Mouse (Mus musculus): ENCODE measurements around the gene Cldn13.
"Not testable (repeated sequence)": the region's sequence is repeated elsewhere in the genome, so short reads cannot be mapped to it uniquely, and the experiment has no call there.

Gene Cldn13

GRCm38 (mm10) chr5:134915311-134915710 is at the start of gene Cldn13:
TSS of gene Cldn13 (minus strand) at chr5:134915526.
- TF ChIP-seq NANOG (IDR thresholded peaks at IDR 0.05; ENCODE audit: borderline replicate concordance, low read length): no peak
- TF ChIP-seq CTCF (conservative IDR thresholded peaks at IDR 0.05; ENCODE audit: low read length): no peak
- no peak for TF ChIP-seq POU5F1 (IDR thresholded peaks at IDR 0.05; ENCODE audit: borderline replicate concordance, low read length)

GRCm38 (mm10) chr5:134964655-134965054 is 49.3 kb upstream of the Cldn13 start:
- not testable (repeated sequence) for H3K36me3 ChIP-seq (ENCODE audit: insufficient read depth, low read length); H3K4me3 ChIP-seq (replicated peaks; ENCODE audit: low read length); H3K27me3 ChIP-seq (ENCODE audit: insufficient read depth, low read length); H3K9me3 ChIP-seq (ENCODE audit: low read length)
- H3K4me1 ChIP-seq (replicated peaks; ENCODE audit: low read depth, low read length): peaks cover 80% of the 10 kb centered on the region

More at GRCm38 (mm10) chr5:134915311-134915710, at the start of gene Cldn13:
- no peaks in the 10 kb centered on the region for H3K36me3 ChIP-seq (ENCODE audit: insufficient read depth, low read length)
- no peak within 1 kb of the TSS for H3K4me3 ChIP-seq (replicated peaks; ENCODE audit: low read length)
- peaks cover 10% of the 10 kb centered on the region for H3K9me3 ChIP-seq (ENCODE audit: low read length)
- H3K27me3 ChIP-seq (ENCODE audit: insufficient read depth, low read length): no peaks in the 10 kb centered on the region
- H3K4me1 ChIP-seq (replicated peaks; ENCODE audit: low read depth, low read length): peaks cover 24% of the 10 kb centered on the region

GRCm38 (mm10) chr5:134963546-134963945 is 48.2 kb upstream of the Cldn13 start:
- H3K27me3 ChIP-seq (ENCODE audit: insufficient read depth, low read length): no peaks in the 10 kb centered on the region
- H3K36me3 ChIP-seq (ENCODE audit: insufficient read depth, low read length): no peaks in the 10 kb centered on the region
- peaks cover 79% of the 10 kb centered on the region for H3K4me1 ChIP-seq (replicated peaks; ENCODE audit: low read depth, low read length)
- H3K9me3 ChIP-seq (ENCODE audit: low read length): no peaks in the 10 kb centered on the region
- no peak overlapping the region for H3K4me3 ChIP-seq (replicated peaks; ENCODE audit: low read length)
- TF ChIP-seq CTCF (conservative IDR thresholded peaks at IDR 0.05; ENCODE audit: low read length) (no peak), NANOG (IDR thresholded peaks at IDR 0.05; ENCODE audit: borderline replicate concordance, low read length) (no peak), POU5F1 (IDR thresholded peaks at IDR 0.05; ENCODE audit: borderline replicate concordance, low read length) (no peak)

GRCm38 (mm10) chr5:134961519-134961918 is 46.2 kb upstream of the Cldn13 start:
- Histone ChIP-seq H3K4me1 (replicated peaks; ENCODE audit: low read depth, low read length) (peaks cover 75% of the 10 kb centered on the region), H3K4me3 (replicated peaks; ENCODE audit: low read length) (no peak overlapping the region), H3K27me3 (ENCODE audit: insufficient read depth, low read length) (no peaks in the 10 kb centered on the region), H3K9me3 (ENCODE audit: low read length) (no peaks in the 10 kb centered on the region), H3K36me3 (ENCODE audit: insufficient read depth, low read length) (no peaks in the 10 kb centered on the region)
- TF ChIP-seq NANOG (IDR thresholded peaks at IDR 0.05; ENCODE audit: borderline replicate concordance, low read length): no peak
- no peak for TF ChIP-seq POU5F1 (IDR thresholded peaks at IDR 0.05; ENCODE audit: borderline replicate concordance, low read length)
- no peak for TF ChIP-seq CTCF (conservative IDR thresholded peaks at IDR 0.05; ENCODE audit: low read length)

- no peak for TF ChIP-seq NANOG (IDR thresholded peaks at IDR 0.05; ENCODE audit: borderline replicate concordance, low read length)
- no peaks in the 10 kb centered on the region for H3K27me3 ChIP-seq (ENCODE audit: insufficient read depth, low read length)
These were observed 45.1 kb upstream of the Cldn13 start for GRCm38 (mm10) chr5:134960430-134960829.

GRCm38 (mm10) chr5:134959114-134959513 is 43.8 kb upstream of the Cldn13 start:
- no peaks in the 10 kb centered on the region for H3K27me3 ChIP-seq (ENCODE audit: insufficient read depth, low read length)
- peaks cover 73% of the 10 kb centered on the region for H3K4me1 ChIP-seq (replicated peaks; ENCODE audit: low read depth, low read length)
- H3K4me3 ChIP-seq (replicated peaks; ENCODE audit: low read length): no peak overlapping the region
- H3K36me3 ChIP-seq (ENCODE audit: insufficient read depth, low read length): no peaks in the 10 kb centered on the region
- TF ChIP-seq NANOG (IDR thresholded peaks at IDR 0.05; ENCODE audit: borderline replicate concordance, low read length): no peak
- no peak for TF ChIP-seq CTCF (conservative IDR thresholded peaks at IDR 0.05; ENCODE audit: low read length)
- no peak for TF ChIP-seq POU5F1 (IDR thresholded peaks at IDR 0.05; ENCODE audit: borderline replicate concordance, low read length)
- H3K9me3 ChIP-seq (ENCODE audit: low read length): no peaks in the 10 kb centered on the region

More at GRCm38 (mm10) chr5:134960430-134960829, 45.1 kb upstream of the Cldn13 start:
- Histone ChIP-seq H3K4me1 (replicated peaks; ENCODE audit: low read depth, low read length) (peaks cover 71% of the 10 kb centered on the region), H3K4me3 (replicated peaks; ENCODE audit: low read length) (no peak overlapping the region), H3K9me3 (ENCODE audit: low read length) (no peaks in the 10 kb centered on the region), H3K36me3 (ENCODE audit: insufficient read depth, low read length) (no peaks in the 10 kb centered on the region)

GRCm38 (mm10) chr5:134955491-134955890 is 40.2 kb upstream of the Cldn13 start:
- Histone ChIP-seq H3K36me3 (ENCODE audit: insufficient read depth, low read length) (no peaks in the 10 kb centered on the region), H3K4me1 (replicated peaks; ENCODE audit: low read depth, low read length) (peaks cover 80% of the 10 kb centered on the region), H3K27me3 (ENCODE audit: insufficient read depth, low read length) (no peaks in the 10 kb centered on the region), H3K4me3 (replicated peaks; ENCODE audit: low read length) (no peak overlapping the region), H3K9me3 (ENCODE audit: low read length) (no peaks in the 10 kb centered on the region)
- TF ChIP-seq POU5F1 (IDR thresholded peaks at IDR 0.05; ENCODE audit: borderline replicate concordance, low read length): no peak
- no peak for TF ChIP-seq NANOG (IDR thresholded peaks at IDR 0.05; ENCODE audit: borderline replicate concordance, low read length)

GRCm38 (mm10) chr5:134951053-134951884 is 35.9 kb upstream of the Cldn13 start:
- peak overlapping the region; percentile 75 for H3K4me3 ChIP-seq (replicated peaks; ENCODE audit: low read length)
- H3K9me3 ChIP-seq (ENCODE audit: low read length): no peaks in the 10 kb centered on the region
- peaks cover 84% of the 10 kb centered on the region for H3K4me1 ChIP-seq (replicated peaks; ENCODE audit: low read depth, low read length)
- TF ChIP-seq NANOG (IDR thresholded peaks at IDR 0.05; ENCODE audit: borderline replicate concordance, low read length) (no peak), POU5F1 (IDR thresholded peaks at IDR 0.05; ENCODE audit: borderline replicate concordance, low read length) (no peak)
- no peaks in the 10 kb centered on the region for H3K27me3 ChIP-seq (ENCODE audit: insufficient read depth, low read length)
- H3K36me3 ChIP-seq (ENCODE audit: insufficient read depth, low read length): no peaks in the 10 kb centered on the region

- Histone ChIP-seq H3K4me3 (replicated peaks; ENCODE audit: low read length) (peak overlapping the region; percentile 93; the same call in 1 of the 2 replicates), H3K4me1 (replicated peaks; ENCODE audit: low read depth, low read length) (peaks cover 81% of the 10 kb centered on the region), H3K27me3 (ENCODE audit: insufficient read depth, low read length) (no peaks in the 10 kb centered on the region), H3K9me3 (ENCODE audit: low read length) (no peaks in the 10 kb centered on the region), H3K36me3 (ENCODE audit: insufficient read depth, low read length) (peaks cover 16% of the 10 kb centered on the region; the same call in 1 of the 2 replicates)
- TF ChIP-seq POU5F1 (IDR thresholded peaks at IDR 0.05; ENCODE audit: borderline replicate concordance, low read length) (no peak), NANOG (IDR thresholded peaks at IDR 0.05; ENCODE audit: borderline replicate concordance, low read length) (no peak), CTCF (conservative IDR thresholded peaks at IDR 0.05; ENCODE audit: low read length) (no peak)
These were observed 32.7 kb upstream of the Cldn13 start for GRCm38 (mm10) chr5:134948085-134948439.
